Mouse (Mus musculus): ENCODE results near the gene Rbm38. TPM values are rescaled to one million over a fixed set of nuclear protein-coding genes. Genes with fewer than 3 reads are reported as not detected.

Rbm38 gene
- polyA plus RNA-seq, 1 experiment from 2014 or later: 74.2 TPM

DNA sequence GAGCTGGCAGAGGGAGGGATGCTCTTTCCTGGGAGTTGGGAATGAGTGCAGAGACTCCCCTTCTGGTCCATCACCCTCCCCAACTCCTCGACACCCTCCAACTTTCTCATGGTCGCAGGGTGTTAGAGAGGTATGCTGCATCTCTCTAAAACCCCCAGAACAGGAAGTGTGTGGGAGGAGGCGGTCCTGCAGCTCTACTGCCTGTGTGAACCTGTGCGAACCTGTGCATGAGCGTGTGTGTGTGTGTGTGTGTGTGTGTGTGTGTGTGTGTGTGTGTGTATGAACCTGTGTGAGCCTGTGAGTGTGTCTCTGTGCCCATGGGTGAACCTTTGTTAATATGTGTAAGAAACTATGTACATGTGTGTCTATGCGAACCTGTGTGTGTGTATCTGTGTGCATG, 33.5 kb downstream of the Rbm38 start:
- no peaks in the 10 kb centered on the region for H3K9me3 ChIP-seq (ENCODE audit: control insufficient read depth, low read length)
- no peak overlapping the region for H3K4me2 ChIP-seq (ENCODE audit: low read depth)
- no peaks in the 10 kb centered on the region for H3K36me3 ChIP-seq (ENCODE audit: control insufficient read depth, insufficient read depth, low read length)
- no peak overlapping the region for H3K4me3 ChIP-seq (ENCODE audit: low read depth, low read length)
- 75% methylated on average over 6 of the region's 6 CpGs for WGBS
- ATAC-seq (ENCODE audit: insufficient read depth, low FRiP score, low TSS enrichment) (no peak), DNase-seq (ENCODE audit: low spot score) (peak; percentile 2)
- H3K9ac ChIP-seq (ENCODE audit: low read length): no peak overlapping the region
- H3K4me1 ChIP-seq (ENCODE audit: control insufficient read depth, insufficient read depth, low read length): no peaks in the 10 kb centered on the region
- no peak overlapping the region for H3K27ac ChIP-seq (ENCODE audit: low read depth, low read length)
- no peaks in the 10 kb centered on the region for H3K27me3 ChIP-seq (ENCODE audit: control insufficient read depth, insufficient read depth, low read length)

DNA sequence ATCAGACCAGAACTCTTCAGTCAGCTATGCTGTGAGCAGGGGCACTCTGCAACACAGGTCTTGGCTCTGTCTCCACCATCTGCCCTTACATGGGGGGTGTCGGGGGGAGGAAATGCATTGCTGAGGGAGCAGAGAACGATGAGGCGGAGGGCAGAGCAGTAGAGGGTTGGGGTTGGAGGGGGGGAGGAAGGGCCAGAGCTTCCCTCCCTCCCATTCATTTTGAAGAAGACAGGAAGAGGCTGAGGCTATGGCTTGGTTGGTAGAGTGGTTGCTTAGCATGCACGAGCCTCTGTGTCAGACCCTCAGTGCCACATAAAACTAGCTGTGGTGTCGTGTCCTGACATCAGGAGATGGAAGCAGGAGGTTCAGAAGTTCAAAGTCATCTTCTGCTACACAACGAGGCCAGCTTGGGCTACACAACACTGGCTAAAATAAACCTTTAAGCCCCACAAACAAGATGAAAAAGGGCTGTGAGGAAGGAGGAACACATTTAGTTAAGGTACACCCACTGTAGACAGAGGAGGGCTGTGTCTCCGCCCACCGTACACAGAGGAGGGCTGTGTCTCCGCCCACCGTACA, 36.1 kb downstream of the Rbm38 start:
- no peak for ATAC-seq (ENCODE audit: insufficient read depth, low FRiP score, low TSS enrichment)
- Histone ChIP-seq H3K4me3 (ENCODE audit: low read depth, low read length) (no peak overlapping the region), H3K4me1 (ENCODE audit: control insufficient read depth, insufficient read depth, low read length) (no peaks in the 10 kb centered on the region), H3K27ac (ENCODE audit: low read depth, low read length) (no peak overlapping the region), H3K36me3 (ENCODE audit: control insufficient read depth, insufficient read depth, low read length) (no peaks in the 10 kb centered on the region), H3K4me2 (ENCODE audit: low read depth) (no peak overlapping the region), H3K27me3 (ENCODE audit: control insufficient read depth, insufficient read depth, low read length) (no peaks in the 10 kb centered on the region), H3K9ac (ENCODE audit: low read length) (no peak overlapping the region), H3K9me3 (ENCODE audit: control insufficient read depth, low read length) (no peaks in the 10 kb centered on the region)
- peak; percentile 6 for DNase-seq (ENCODE audit: low spot score)
- 75% methylated on average over 10 of the region's 10 CpGs for WGBS

DNA sequence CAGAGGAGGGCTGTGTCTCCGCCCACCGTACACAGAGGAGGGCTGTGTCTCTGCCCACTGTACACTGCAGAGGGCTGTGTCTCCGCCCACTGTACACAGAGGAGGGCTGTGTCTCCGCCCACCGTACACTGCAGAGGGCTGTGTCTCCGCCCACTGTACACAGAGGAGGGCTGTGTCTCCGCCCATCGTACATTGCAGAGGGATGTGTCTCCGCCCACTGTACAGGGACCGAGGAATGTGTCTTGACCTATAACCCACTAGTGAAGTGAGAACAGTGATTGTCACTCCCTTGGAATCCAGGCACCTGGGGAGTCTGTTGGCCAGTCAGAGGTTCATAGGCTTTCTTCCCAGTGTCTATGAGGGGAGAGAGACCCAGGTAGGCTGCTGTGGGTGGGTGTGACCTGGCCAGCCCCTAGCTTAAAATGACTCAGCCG, 36.6 kb downstream of the Rbm38 start:
- no peak for ATAC-seq (ENCODE audit: insufficient read depth, low FRiP score, low TSS enrichment)
- DNase-seq (ENCODE audit: low spot score): peak; percentile 8
- WGBS: 80% methylated on average over 11 of the region's 11 CpGs
- Histone ChIP-seq H3K9ac (ENCODE audit: low read length) (no peak overlapping the region), H3K27me3 (ENCODE audit: control insufficient read depth, insufficient read depth, low read length) (no peaks in the 10 kb centered on the region), H3K9me3 (ENCODE audit: control insufficient read depth, low read length) (no peaks in the 10 kb centered on the region), H3K4me3 (ENCODE audit: low read depth, low read length) (no peak overlapping the region), H3K4me1 (ENCODE audit: control insufficient read depth, insufficient read depth, low read length) (no peaks in the 10 kb centered on the region), H3K4me2 (ENCODE audit: low read depth) (no peak overlapping the region), H3K36me3 (ENCODE audit: control insufficient read depth, insufficient read depth, low read length) (no peaks in the 10 kb centered on the region), H3K27ac (ENCODE audit: low read depth, low read length) (no peak overlapping the region)

GRCm38 (mm10) chr2:173057623-173058022, 37.3 kb downstream of the Rbm38 start:
- 69% methylated on average over 10 of the region's 10 CpGs for WGBS
- no peak overlapping the region for H3K27ac ChIP-seq (ENCODE audit: low read depth, low read length)
- no peak for ATAC-seq (ENCODE audit: insufficient read depth, low FRiP score, low TSS enrichment)
- no peak overlapping the region for H3K9ac ChIP-seq (ENCODE audit: low read length)
- no peaks in the 10 kb centered on the region for H3K27me3 ChIP-seq (ENCODE audit: control insufficient read depth, insufficient read depth, low read length)
- no peaks in the 10 kb centered on the region for H3K9me3 ChIP-seq (ENCODE audit: control insufficient read depth, low read length)
- no peak overlapping the region for H3K4me3 ChIP-seq (ENCODE audit: low read depth, low read length)
- H3K4me2 ChIP-seq (ENCODE audit: low read depth): no peak overlapping the region
- no peak for DNase-seq (ENCODE audit: low spot score)
- H3K4me1 ChIP-seq (ENCODE audit: control insufficient read depth, insufficient read depth, low read length): no peaks in the 10 kb centered on the region
- no peaks in the 10 kb centered on the region for H3K36me3 ChIP-seq (ENCODE audit: control insufficient read depth, insufficient read depth, low read length)

DNA sequence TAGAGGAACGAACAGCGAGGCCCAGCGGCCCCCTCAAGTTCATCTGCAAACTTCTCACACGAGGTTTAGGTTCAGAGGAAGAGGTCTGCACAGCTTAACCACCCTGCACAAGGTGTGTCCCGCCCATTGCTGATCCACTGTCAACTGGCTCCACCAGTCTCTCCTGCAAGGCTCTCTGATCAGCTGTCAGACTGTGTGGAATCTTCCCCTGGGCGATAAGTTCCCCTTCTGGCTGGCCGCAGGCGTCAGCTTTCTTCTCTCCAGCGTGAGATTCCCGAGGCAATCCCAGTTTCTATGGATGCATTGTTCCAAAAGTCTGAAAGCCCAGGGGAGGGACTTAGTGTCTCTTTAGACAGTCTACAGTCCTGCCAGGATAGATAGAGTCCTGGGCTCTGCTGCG, 38.0 kb downstream of the Rbm38 start:
- no peak overlapping the region for H3K4me3 ChIP-seq (ENCODE audit: low read depth, low read length)
- no peak overlapping the region for H3K27ac ChIP-seq (ENCODE audit: low read depth, low read length)
- no peaks in the 10 kb centered on the region for H3K36me3 ChIP-seq (ENCODE audit: control insufficient read depth, insufficient read depth, low read length)
- H3K9ac ChIP-seq (ENCODE audit: low read length): no peak overlapping the region
- no peaks in the 10 kb centered on the region for H3K4me1 ChIP-seq (ENCODE audit: control insufficient read depth, insufficient read depth, low read length)
- H3K27me3 ChIP-seq (ENCODE audit: control insufficient read depth, insufficient read depth, low read length): no peaks in the 10 kb centered on the region
- ATAC-seq (ENCODE audit: insufficient read depth, low FRiP score, low TSS enrichment) (no peak), DNase-seq (ENCODE audit: low spot score) (peak; percentile 10)
- no peak overlapping the region for H3K4me2 ChIP-seq (ENCODE audit: low read depth)
- 53% methylated on average over 11 of the region's 11 CpGs for WGBS
- H3K9me3 ChIP-seq (ENCODE audit: control insufficient read depth, low read length): no peaks in the 10 kb centered on the region

DNA sequence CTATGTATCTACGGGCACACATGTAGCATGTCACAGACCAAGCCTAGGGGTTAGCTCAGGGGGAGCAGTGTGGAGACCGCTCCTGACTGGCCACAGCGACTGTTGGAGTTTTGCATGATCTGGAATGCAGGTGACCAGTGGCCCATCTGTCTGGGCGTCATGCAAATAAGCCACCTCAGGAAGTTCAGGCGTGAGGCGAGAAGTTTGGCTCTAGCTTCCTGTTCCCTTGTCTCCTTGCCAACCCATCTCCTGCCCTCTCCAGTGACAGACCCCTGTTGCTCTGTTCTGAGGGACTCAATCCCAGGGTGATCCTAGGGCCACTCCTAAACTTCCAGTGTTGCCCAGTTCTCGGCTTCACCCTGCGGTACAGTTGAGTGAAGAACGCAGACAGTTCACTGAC, 40.2 kb downstream of the Rbm38 start:
- H3K4me1 ChIP-seq (ENCODE audit: control insufficient read depth, insufficient read depth, low read length): no peaks in the 10 kb centered on the region
- H3K36me3 ChIP-seq (ENCODE audit: control insufficient read depth, insufficient read depth, low read length): no peaks in the 10 kb centered on the region
- no peaks in the 10 kb centered on the region for H3K27me3 ChIP-seq (ENCODE audit: control insufficient read depth, insufficient read depth, low read length)
- ATAC-seq (ENCODE audit: insufficient read depth, low FRiP score, low TSS enrichment): no peak; the same call in 1 of the 2 replicates
- no peaks in the 10 kb centered on the region for H3K9me3 ChIP-seq (ENCODE audit: control insufficient read depth, low read length)
- H3K9ac ChIP-seq (ENCODE audit: low read length): no peak overlapping the region
- no peak overlapping the region for H3K27ac ChIP-seq (ENCODE audit: low read depth, low read length)
- H3K4me3 ChIP-seq (ENCODE audit: low read depth, low read length): no peak overlapping the region
- H3K4me2 ChIP-seq (ENCODE audit: low read depth): no peak overlapping the region
- 85% methylated on average over 9 of the region's 9 CpGs for WGBS
- peak; percentile 6 for DNase-seq (ENCODE audit: low spot score)

DNA sequence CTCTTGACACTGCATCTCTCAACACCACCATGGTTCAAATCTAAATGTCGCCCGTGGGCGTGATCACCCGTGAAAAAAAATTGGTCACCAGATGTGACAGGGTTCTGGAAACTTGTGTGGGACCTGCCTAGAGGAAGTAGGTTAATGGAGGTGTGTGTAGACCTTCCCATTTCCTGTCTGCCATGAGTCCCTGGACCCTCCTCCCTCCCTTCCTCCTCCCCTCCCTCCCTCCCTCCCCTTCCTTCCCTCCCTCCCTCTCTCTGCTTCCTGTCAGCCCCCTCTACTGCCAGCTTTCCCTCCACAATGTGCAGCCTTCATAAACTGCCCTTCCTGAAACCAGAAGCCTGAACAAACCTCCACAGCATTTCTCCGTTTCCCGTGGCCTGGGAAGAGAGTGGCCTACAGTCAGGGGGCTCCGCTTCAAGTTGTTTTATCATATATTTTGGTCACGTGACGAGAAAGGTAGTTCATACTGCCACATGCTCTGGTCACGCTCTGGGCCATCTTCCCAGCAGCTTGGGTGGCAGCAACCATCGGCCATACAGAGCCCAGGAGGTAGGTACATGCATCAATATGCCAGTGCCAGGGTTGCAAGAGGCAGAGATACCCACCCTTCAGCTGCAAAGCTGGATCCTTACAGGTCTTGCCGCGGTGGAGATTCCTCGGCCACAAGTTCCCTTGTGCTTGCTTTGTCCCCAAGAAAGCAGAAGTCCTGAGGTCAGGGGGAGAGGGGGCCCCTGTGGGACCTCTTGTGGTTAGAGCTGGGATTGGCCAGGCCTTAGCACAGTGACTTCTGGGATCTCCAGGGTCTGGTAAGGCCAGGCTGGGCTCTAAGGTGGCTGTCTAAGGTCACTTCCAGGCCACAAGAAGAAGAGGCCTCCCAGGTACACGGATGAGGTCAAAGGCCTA, 41.4 kb downstream of the Rbm38 start:
- no peak overlapping the region for H3K9ac ChIP-seq (ENCODE audit: low read length)
- ATAC-seq (ENCODE audit: insufficient read depth, low FRiP score, low TSS enrichment) (no peak), DNase-seq (ENCODE audit: low spot score) (peak; percentile 12)
- H3K4me3 ChIP-seq (ENCODE audit: low read depth, low read length): no peak overlapping the region
- no peak overlapping the region for H3K27ac ChIP-seq (ENCODE audit: low read depth, low read length)
- no peak overlapping the region for H3K4me2 ChIP-seq (ENCODE audit: low read depth)
- no peaks in the 10 kb centered on the region for H3K4me1 ChIP-seq (ENCODE audit: control insufficient read depth, insufficient read depth, low read length)
- WGBS: 79% methylated on average over 15 of the region's 15 CpGs
- H3K9me3 ChIP-seq (ENCODE audit: control insufficient read depth, low read length): no peaks in the 10 kb centered on the region
- H3K27me3 ChIP-seq (ENCODE audit: control insufficient read depth, insufficient read depth, low read length): no peaks in the 10 kb centered on the region
- H3K36me3 ChIP-seq (ENCODE audit: control insufficient read depth, insufficient read depth, low read length): no peaks in the 10 kb centered on the region

GRCm38 (mm10) chr2:173063219-173063618, 42.9 kb downstream of the Rbm38 start:
- Histone ChIP-seq H3K27me3 (ENCODE audit: control insufficient read depth, insufficient read depth, low read length) (no peaks in the 10 kb centered on the region), H3K4me1 (ENCODE audit: control insufficient read depth, insufficient read depth, low read length) (no peaks in the 10 kb centered on the region), H3K9me3 (ENCODE audit: control insufficient read depth, low read length) (no peaks in the 10 kb centered on the region), H3K4me3 (ENCODE audit: low read depth, low read length) (no peak overlapping the region), H3K9ac (ENCODE audit: low read length) (no peak overlapping the region), H3K4me2 (ENCODE audit: low read depth) (no peak overlapping the region), H3K27ac (ENCODE audit: low read depth, low read length) (no peak overlapping the region), H3K36me3 (ENCODE audit: control insufficient read depth, insufficient read depth, low read length) (no peaks in the 10 kb centered on the region)
- 57% methylated on average over 1 of the region's 1 CpGs for WGBS
- DNase-seq (ENCODE audit: low spot score) (no peak), ATAC-seq (ENCODE audit: insufficient read depth, low FRiP score, low TSS enrichment) (no peak)

DNA sequence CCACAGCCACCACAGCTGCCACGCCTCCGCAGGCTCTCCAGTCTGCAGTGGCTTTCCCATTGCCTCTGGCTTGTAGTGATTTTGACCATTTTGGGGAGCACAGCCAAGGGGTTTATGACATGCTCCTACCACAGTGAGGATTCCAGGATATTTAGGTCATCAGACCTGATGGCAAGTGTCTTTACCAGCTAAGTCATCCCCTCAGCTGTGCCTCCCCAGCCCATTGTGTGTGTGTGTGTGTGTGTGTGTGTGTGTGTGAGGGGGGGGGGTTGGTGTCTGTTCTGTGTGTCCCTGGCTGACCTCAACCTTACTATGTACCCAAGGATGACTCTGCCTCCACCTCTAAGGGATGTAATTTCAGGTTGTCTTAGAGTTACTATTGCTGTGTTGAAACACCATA, 44.6 kb downstream of the Rbm38 start:
- Histone ChIP-seq H3K4me2 (ENCODE audit: low read depth) (no peak overlapping the region), H3K27ac (ENCODE audit: low read depth, low read length) (no peak overlapping the region), H3K9me3 (ENCODE audit: control insufficient read depth, low read length) (no peaks in the 10 kb centered on the region), H3K4me1 (ENCODE audit: control insufficient read depth, insufficient read depth, low read length) (no peaks in the 10 kb centered on the region), H3K4me3 (ENCODE audit: low read depth, low read length) (no peak overlapping the region), H3K9ac (ENCODE audit: low read length) (no peak overlapping the region), H3K36me3 (ENCODE audit: control insufficient read depth, insufficient read depth, low read length) (no peaks in the 10 kb centered on the region), H3K27me3 (ENCODE audit: control insufficient read depth, insufficient read depth, low read length) (no peaks in the 10 kb centered on the region)
- ATAC-seq (ENCODE audit: insufficient read depth, low FRiP score, low TSS enrichment): no peak
- DNase-seq (ENCODE audit: low spot score): peak; percentile 2
- 95% methylated on average over 2 of the region's 2 CpGs for WGBS

Measured in neural tube, embryonic 11.5 days (tissue).